Mouse (Mus musculus) heart, adult 11 months (tissue): ENCODE measurements at regions not wholly inside any gene's neighbourhood (a gene's known extent, or its start where the extent isn't known, plus 50 kb on each side); places are given as distances from the start of the nearest gene placed in this dataset.
"Not testable (repeated sequence)": the region's sequence is repeated elsewhere in the genome, so short reads cannot be mapped to it uniquely, and the experiment has no call there.

Experiments used
- DNase-seq: peaks from one replicate; pipeline ENCODE4 v3.0.0; 2022

DNA sequence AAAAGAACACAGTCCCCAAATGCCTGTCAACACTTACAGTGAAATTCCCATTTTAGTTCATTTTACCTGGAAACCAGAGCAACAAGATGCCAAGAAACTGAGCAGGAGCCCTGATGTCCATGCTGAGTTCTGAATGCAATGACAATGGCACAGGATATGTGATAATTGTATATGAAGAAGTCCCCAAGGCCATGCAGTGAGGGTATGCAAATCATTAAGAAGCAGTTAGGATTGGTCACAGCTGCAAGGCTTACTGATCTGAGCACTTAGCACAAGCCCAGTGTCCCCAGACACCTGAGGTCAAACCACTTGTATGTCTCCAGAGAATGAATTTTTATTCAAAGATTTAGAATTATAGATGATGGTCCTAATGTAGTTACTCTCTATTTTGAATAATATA is 419.0 kb upstream of the Tacstd2 start:
- not testable (repeated sequence) for DNase-seq

DNA sequence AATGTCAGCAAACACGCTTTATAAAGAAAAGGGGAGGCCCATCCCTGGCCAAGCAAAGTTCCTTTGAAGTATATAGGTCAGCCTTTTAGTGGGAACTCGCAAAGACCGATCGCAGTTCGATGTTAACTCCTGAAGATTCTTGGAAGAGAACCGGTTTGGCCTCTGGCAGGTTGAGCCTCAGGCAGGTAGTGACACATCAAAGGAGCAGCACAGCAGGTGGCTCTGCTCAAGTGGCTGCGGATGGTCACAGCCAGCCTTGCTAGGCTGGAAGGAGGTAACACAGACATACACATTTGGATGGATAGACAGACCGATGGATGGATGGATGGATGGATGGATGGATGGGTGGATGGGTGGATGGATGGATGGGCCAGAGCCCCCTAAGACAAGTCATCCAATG is 395.9 kb upstream of the Tacstd2 start:
- not testable (repeated sequence) for DNase-seq

DNA sequence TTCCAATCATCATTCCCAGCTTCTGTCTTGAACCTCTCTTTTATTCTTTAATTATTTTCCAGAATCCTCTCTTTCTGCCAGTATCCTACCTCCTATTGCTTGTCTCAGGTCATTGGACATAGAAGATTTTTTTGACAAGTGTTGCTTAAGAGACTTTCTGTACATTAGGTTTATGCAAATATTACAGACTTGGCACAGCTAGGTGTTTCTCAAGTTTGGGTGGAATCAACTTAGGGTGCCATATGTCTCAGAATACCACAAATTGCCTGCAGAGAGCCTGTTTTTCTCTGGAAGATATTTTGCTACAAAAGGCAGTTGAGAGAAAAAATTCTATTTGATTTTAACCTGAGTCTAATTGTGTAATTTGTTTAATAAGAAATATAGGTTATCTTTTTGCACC is 386.9 kb upstream of the Tacstd2 start:
- no peak for DNase-seq

- DNase-seq = no peak
Observed at GRCm38 (mm10) chr6:67913903-67914302, 378.3 kb upstream of the Tacstd2 start.

DNA sequence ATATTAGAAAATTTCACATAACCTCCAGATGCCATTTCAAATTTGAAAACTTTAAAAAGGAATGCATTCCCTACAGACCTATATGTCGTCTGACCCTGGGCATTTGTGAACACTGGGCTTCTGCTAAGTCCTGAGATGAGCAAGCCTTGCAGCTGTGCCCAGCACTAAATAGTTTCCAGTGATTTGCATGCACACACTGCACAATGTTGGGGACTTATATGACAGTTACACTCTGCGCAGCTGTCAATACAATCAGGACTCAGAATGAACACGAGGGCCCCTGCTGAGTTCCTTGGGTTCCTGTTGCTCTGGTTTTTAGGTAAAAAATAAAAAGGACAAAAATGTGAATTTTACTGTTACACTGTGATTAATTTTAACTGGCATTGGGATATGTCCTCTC is 377.7 kb upstream of the Tacstd2 start:
- DNase-seq = no peak

- DNase-seq = no peak
Observed at GRCm38 (mm10) chr6:67896495-67896894, 360.9 kb upstream of the Tacstd2 start.

- DNase-seq = no peak
Observed at GRCm38 (mm10) chr6:67895858-67896257, 360.3 kb upstream of the Tacstd2 start.

- DNase-seq = no peak
Observed at GRCm38 (mm10) chr6:67887586-67887985, 352.0 kb upstream of the Tacstd2 start.

DNA sequence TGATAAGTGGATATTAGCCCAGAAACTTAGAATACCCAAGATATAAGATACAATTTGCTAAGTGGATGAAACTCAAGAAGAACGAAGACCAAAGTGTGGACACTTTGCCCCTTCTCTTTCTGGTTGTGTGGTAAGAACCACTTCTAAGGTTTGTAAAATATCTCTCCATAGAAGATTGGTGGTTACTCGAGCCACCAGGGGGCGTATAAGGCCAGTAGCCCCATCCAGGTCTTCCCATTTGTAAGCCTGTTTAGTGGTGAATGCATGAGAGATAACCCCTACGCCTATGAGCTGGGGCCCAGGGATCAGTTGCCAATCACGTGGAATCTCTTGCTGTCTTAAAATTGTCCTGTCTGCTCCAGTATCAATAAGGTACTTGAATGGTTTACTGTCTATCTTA is 349.3 kb upstream of the Tacstd2 start:
- no peak for DNase-seq

GRCm38 (mm10) chr6:67881476-67881875 is 345.9 kb upstream of the Tacstd2 start:
- DNase-seq = not testable (repeated sequence)

DNA sequence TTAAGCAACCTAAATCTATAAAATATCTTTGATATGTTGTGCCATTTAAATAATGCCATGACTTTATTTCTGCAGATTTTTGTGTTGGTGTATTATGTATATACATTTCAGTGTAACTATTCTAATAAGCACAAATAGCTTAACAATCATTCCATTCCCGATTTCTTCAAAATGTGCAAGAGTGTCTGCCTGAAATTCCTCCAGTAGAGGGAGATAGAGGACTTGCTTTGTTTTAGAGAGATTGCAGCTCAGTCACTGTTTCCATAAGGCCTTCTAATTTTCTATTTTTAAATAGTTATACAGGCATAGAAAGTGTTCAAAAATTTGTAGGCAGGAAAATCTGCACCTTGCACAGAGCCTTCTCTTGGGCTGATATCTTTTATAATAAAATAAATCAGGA is 322.3 kb upstream of the Tacstd2 start:
- DNase-seq = not testable (repeated sequence)

GRCm38 (mm10) chr6:67839486-67839885 is 303.9 kb upstream of the Tacstd2 start:
- not testable (repeated sequence) for DNase-seq

GRCm38 (mm10) chr6:67812478-67812877 is 276.9 kb upstream of the Tacstd2 start:
- not testable (repeated sequence) for DNase-seq

DNA sequence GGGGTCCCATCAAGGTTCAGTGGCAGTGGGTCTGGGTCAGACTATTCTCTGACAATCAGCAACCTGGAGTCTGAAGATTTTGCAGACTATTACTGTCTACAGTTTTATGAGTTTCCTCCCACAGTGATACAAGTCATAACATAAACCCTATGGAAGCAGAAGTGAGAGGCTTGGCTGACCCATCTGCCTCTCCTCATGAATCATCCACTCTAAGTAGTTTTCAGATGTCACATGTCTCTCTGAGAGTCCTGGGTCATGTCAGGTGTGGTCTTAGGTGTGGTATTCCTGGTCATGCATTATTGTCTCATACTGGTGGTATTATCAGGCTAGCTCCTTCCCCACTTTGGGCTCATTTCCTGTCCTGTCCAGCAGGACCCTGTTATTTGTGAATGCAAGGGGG is 255.8 kb upstream of the Tacstd2 start:
- DNase-seq = no peak

- no peak for DNase-seq
Observed at GRCm38 (mm10) chr6:67790742-67791141, 255.1 kb upstream of the Tacstd2 start.

GRCm38 (mm10) chr6:67787091-67787765 is 251.6 kb upstream of the Tacstd2 start:
- DNase-seq = no peak

DNA sequence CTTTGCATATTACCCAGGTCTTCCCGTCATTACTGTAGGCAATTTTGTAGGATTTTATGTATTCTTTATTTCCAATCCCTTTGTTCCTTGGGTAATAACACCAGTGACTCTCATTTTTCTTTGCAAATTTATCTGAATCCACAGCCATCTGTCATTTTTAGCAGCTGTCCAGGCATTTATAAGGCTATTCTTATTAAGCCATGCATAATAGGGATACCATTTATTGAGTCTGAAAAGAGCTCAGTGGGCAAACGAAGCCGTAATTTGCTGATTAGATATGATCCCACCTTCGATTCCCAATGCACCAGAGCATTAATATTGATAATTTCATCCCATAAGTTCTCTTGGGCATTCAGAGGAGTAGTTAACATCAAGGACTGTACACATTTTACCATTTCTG is 243.3 kb upstream of the Tacstd2 start:
- no peak for DNase-seq

DNA sequence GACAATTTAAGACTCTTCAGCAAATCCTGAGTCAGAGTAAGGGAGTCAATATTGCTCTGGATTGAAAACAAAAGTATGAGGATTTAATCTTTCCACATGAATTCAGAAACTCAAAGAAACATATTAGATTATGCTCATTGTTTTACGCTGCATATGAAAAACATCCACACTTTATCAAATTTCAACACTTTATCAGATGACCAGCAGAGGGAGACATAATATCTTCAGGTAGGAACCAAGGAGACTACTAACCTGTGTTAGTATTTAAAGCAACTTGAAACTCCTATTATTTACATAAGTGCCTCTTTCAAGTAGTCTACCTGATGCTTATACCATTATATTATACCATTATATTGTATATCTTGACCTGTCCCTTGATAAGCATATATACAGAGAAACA is 218.5 kb upstream of the Tacstd2 start:
- not testable (repeated sequence) for DNase-seq

DNA sequence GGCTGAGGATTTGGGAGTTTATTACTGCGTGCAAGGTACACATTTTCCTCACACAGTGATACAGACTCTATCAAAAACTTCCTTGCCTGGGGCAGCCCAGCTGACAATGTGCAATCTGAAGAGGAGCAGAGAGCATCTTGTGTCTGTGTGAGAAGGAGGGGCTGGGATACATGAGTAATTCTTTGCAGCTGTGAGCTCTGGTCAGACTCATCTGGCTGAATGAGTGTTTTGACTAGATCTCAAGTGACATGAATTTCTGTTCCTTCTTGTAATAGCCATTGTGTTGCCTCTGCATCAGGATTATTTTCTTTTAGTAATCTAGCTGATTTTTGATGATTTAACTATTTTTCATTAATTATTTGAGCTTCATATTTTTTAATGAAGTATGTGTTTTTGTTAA is 190.0 kb upstream of the Tacstd2 start:
- DNase-seq = peak; percentile 73

GRCm38 (mm10) chr6:67698952-67699351 is 163.4 kb upstream of the Tacstd2 start:
- not testable (repeated sequence) for DNase-seq

DNA sequence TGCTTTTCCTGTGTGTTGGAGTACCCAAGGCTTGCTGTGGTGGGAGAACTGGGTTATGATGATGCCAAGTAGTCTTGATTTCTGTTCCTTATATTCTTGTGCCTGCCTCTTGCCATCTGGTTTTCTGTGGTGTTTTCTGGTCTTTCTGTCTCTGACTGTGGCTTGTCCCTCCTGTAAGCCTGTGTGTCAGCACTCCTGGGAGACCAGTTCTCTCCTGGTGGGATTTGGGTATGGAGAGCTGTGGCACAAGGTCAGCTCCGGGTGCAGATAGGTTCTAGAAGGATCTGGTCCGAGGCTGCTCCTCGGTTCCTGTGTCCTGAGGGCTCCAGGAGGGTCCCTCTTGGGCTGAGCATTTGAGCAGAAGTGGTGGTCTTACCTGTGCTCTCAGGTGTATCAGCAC is 155.4 kb upstream of the Tacstd2 start:
- DNase-seq = peak; percentile 90

GRCm38 (mm10) chr6:67683105-67683504 is 147.5 kb upstream of the Tacstd2 start:
- not testable (repeated sequence) for DNase-seq

DNA sequence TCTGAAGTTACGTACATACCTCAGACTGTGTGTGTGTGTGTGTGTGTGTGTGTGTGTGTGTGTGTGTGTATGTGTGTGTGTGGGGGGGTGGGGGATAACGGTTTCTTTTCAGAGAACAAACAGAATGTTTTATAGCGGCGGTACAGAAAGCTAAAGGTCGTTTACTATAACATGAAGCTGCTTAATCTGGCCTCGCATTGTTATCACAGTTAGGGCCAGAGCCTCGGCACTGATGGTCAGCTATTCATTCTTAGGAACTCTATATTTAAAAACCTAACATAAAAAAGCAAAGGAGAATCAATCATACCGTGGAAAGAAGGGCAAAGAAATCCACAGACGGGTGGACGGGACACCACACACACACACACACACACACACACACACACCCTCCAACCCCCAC is 146.0 kb upstream of the Tacstd2 start:
- not testable (repeated sequence) for DNase-seq

GRCm38 (mm10) chr6:67679106-67679505 is 143.5 kb upstream of the Tacstd2 start:
- peak; percentile 79 for DNase-seq

DNA sequence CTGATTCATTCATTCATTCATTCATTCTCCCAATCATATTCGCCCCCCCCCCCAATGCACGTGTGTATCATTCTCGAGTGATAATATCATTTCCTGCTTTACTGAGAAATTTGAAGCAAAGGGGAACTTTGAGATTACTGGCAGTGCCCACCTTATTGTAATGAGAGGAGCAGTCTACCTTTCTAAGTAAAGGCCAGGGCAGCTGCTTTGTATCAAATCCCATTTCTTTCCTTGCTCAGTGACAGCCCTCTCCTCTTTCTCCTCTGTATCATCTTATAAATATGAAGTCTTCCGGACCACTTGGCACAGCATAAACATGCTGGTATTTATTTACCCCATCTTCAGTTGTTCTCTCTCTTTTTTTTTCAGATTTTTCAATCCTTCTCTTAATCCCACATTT is 139.1 kb upstream of the Tacstd2 start:
- not testable (repeated sequence) for DNase-seq
